Mouse (Mus musculus) layer of hippocampus, adult 9-11 months (tissue): ENCODE measurements at regions not wholly inside any gene's neighbourhood (a gene's known extent, or its start where the extent isn't known, plus 50 kb on each side); places are given as distances from the start of the nearest gene placed in this dataset.
"Not testable (repeated sequence)": the region's sequence is repeated elsewhere in the genome, so short reads cannot be mapped to it uniquely, and the experiment has no call there.

Source experiments
- DNase-seq: peaks from one replicate; pipeline ENCODE4 v3.0.0; 2022

GRCm38 (mm10) chr10:95773425-95773980 lies 69.2 kb downstream of the Gm33543 start:
- no peak for DNase-seq

DNA sequence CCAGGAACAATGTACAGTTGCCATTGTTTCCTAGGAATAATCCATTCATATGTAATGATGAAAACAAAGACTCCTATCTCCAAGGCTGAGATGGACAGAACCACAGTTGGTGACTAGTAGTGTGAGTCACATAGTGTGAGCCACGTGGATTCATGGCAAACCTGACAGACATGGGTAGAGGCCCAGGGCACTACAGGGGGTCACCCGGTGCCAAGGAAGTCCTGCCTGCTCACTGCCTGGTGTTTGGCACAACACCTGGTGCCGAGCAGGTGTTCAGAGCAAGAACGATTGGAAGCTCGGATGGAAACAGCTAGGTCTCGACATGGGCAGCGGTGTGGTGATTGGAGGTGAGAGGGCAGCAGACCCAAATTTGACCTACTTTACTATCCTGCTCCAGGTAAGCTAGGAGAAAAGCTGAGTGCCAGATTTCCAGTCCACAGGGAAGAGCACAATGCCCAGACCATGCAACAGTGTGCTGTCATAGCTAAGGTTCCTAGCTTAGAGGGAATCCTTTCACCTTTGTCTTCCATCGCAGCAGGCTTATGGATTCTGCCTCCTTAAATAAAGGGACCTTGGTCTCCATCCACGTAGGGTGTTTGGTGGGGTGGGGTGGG lies 69.8 kb downstream of the Gm33543 start:
- DNase-seq: no peak

DNA sequence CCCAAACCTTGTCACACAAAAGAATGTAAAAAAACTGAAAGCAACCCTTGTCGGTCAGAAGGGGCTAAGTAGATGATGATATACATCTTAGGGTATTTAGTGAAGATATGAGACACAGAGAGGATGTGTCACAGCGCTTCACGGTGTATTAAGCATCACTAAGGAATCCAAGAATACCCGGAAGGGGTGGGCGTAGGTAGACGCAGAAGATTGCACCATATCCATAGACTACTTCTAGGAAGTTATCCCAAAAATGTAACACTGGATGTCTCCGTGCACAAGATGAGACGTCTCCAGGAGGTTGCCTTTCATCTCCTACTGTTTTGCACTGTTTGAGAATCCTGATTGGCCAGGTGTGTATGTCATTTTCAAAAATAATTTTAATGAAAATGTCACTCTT lies 73.8 kb downstream of the Gm33543 start:
- DNase-seq: no peak

DNA sequence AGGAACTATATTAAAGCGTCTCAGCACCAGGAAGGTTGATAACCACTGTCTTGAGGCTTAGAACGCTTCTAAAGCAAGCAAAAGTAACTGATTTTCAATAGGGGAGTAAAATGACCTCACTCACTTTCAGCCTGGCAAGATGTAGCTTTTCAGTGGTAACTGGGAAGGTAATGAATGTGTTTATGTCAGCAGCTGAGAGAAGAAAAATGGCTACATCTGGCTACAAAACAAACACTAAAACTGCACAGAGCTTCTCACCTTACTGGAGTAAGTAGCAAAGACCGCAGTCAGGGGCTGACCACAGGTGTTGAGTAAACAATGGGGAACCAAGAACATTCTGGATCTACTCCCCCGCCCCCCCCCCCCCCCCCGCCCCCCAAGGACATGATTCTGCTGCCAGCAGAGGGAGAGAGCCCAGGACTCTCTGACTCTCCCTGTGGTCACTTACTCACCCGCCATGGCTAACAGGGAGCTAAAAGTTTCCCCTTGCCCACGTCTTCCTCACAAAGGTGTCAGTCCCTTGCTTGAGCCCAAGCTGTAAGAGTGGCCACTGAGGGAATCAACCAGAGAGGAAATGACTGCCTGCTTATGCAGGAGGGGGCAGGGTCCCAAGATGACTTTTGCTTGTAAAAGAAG lies 75.1 kb downstream of the Gm33543 start:
- no peak for DNase-seq

DNA sequence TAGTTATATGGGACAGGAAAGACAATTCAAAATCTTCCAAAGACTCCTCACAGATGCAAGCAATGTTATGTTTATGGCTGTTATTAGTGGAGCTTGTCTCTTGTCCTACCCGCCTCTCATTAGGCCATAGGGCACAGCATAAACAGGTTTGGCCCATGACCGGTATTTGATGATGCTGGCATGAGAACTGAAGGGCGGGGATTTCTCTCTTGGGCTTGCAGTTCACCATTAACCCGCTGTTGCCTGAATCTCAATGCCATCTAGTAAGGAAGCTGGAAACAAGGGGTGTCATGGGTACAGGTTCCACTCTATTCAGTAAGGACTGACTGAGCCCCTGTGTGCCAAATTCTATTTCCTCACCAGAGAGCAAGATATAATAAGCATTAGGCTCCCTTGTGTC lies 78.6 kb downstream of the Gm33543 start:
- no peak for DNase-seq

- no peak for DNase-seq
Measured at GRCm38 (mm10) chr10:95762632-95763031, 80.1 kb downstream of the Gm33543 start.

GRCm38 (mm10) chr10:95761969-95762368 lies 80.8 kb downstream of the Gm33543 start:
- DNase-seq: no peak

DNA sequence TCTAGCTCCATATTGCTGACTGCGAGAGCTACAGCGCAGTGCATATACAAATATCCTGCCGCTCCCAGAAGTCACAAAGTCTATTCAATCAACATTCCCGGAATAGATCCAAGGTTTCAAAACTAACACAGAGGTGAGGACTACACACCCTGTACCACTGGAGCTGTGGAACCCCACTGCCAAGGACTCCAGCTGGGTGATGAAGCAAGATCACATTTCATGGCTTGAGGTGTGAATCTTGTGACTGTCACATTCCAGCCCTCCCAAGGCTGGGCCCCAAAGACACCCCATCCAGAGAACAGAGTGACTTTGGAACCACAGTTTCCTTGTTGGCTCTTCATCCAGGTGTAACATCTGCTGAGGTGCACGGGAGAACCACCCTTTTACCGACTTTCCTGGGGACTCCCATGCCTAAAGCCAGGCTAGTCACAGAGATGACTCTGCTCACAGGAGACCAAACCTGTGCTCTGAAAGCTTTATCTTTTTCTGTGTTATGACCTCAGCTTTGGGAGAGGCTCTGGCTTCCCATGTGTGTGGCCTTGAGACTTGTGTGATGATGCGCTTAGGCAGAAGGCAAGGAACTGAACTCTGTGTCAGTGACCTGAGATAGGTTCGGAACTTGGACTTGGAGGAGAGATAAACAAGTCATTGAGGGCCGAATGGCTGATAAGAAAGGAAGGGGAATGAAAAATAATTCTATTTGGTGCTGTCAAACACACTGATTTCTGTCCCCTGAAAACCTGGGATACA lies 82.4 kb downstream of the Gm33543 start:
- no peak for DNase-seq

DNA sequence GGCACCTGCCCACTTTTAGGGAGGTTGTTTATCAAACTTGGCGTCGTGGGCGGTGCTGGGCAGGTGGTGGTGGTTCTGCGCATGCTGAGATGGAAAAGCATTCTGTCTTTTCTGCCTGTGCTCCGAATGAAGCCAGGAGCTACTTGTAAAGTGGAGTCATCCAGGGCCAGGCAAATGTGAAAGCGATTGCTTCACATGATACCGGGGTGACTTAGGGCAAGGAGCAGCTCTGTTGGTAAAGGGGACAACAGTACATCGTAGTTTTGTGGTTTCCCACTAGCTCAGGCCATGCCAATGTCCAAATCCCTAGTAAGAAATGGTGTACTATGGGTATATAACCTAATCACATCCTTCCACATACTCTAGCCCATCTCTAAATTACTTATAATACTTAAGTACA lies 84.5 kb downstream of the Gm33543 start:
- no peak for DNase-seq

GRCm38 (mm10) chr10:95755429-95755828 lies 82.2 kb upstream of the Anapc15-ps start:
- no peak for DNase-seq

DNA sequence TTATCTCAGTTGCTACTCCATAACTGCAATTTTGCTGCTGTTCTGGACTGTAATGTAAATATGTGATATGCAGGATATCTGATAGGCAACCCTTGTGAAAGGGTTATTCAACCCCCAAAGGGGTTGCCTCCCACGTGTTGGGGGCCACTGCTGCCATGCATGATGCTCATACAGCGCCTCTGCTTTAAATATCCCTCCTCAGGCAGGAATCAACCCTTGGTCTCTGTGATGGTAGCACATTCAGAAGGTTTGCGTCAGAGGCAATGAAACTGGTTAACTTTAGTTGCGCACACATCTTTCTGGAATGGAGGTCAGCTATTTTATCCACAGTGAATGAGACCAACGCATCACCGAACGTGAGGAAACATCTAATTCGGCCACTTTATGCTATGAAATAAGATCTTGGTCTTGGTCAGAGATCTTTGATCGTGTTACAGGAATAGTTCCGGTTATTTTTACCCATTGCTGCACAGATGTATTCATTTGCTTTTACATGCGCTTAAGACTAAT lies 80.2 kb upstream of the Anapc15-ps start:
- DNase-seq: no peak

- DNase-seq: no peak
Measured at GRCm38 (mm10) chr10:95748360-95748759, 75.1 kb upstream of the Anapc15-ps start.

GRCm38 (mm10) chr10:95747939-95748338 lies 74.7 kb upstream of the Anapc15-ps start:
- DNase-seq: no peak

DNA sequence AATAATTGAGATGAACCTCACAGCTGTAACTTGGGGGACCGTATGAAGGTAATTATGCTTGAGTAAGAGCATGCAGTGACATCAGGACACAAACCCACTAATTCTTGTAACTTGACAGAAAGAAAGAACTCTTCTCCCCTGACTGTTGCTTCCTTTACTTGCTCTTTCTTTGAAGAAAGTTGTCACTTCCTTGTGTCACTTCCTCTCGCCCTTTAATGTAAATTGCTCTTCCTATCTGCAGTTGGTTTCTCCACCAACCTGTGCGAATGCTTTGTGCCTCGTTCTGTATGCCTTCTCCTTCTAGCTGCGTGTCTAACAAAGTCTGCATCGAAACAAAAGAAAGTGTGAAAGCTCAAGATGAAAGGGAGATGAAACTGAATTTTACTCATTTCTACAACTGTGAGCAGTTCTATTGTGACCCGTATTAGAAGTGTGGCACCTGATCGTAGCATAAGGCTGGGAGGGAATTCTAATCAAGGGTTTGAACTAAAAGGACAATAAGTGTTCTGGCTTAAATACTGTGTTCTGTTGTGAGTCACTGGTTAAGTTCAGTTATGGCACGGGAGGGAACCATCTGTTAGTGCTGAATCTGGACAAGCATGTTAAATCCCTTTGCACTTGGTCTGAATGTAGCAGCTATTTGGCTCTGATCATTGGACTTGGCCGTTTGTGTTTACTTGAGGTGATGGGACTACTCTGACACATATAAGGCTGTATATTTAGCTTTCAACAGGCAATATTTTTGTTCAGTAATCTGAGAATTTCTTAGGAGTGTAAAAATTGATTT lies 72.8 kb upstream of the Anapc15-ps start:
- no peak for DNase-seq

DNA sequence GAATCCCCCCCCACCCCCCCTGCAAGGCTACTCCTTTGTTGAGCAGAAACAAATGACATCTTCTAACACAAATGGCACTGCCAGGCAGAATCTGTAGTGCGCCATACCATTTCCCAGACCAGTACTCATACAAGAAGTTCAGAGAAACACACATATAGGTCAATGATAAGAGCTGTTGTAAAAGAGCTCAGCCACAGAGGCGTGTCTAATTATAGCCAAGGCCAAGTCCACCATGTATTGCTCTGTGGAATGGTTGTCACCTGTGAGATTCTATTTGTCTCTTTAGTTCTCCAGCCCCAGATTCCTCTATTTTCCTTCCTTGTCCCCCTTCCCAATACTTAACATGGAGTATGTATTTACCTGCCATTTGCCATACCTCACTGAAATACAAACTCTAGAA lies 72.0 kb upstream of the Anapc15-ps start:
- no peak for DNase-seq

- DNase-seq: no peak
Measured at GRCm38 (mm10) chr10:95743627-95744026, 70.4 kb upstream of the Anapc15-ps start.

DNA sequence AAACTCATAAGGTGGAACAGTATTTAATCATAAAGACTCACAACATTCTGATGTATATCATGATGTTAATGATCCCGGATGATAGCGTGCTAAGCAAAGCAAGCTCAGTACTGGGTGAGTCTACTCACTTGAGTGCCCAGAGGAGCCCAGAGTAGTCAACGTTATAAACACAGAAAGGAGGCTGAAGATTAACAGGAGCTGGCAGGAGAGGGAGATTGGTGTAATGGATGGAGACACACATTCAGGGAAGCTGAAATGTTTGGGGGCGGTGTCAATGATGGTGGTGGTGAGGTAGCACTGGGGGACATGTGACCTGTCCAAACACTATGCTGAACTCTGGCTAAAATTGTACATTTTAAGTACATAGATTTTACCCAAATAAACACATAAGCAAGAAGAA lies 66.2 kb upstream of the Anapc15-ps start:
- no peak for DNase-seq

DNA sequence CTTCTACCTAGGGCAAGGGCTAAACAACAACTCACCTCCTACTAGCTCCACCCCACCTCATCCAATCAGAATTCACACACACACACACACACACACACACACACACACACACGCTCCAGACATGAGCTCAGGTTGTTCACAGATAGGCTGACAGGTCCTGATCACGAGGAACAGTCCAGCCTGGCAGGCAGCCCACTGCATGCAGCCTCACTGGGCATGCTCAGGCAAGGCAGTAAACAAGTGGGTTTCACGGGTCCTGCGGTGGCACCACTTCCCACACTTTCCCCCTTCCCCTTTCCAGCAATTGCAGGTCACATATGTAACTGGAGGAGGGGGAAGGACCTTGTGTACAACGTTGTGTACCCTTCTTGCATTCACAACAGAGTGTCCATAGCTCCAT lies 63.5 kb upstream of the Anapc15-ps start:
- not testable (repeated sequence) for DNase-seq

GRCm38 (mm10) chr10:95731001-95731400 lies 57.8 kb upstream of the Anapc15-ps start:
- no peak for DNase-seq

- DNase-seq: no peak
Measured at GRCm38 (mm10) chr10:95729890-95730289, 56.6 kb upstream of the Anapc15-ps start.

GRCm38 (mm10) chr10:95725910-95726309 lies 52.7 kb upstream of the Anapc15-ps start:
- DNase-seq: peak; percentile 19

DNA sequence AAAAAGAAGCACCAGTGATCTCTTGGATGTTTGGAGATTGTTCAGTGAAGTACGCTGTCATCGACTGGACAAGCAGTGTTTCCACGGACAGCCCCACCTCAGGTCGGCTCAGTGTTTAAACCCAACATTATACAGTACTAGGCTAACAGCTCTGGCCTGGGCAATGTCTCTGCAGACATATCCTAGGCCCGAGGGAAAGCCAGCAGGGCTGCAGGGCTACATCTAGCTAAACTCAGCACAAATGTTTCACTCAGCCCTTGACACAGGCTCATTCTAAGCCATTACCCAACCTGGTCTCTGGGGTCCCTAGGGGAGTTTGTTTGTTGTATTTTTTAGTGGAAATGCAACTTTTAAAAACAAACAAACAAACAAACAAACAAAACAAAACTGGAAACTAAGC lies 52.1 kb upstream of the Anapc15-ps start:
- DNase-seq: no peak
